Mouse (Mus musculus): ENCODE measurements at regions not wholly inside any gene's neighbourhood (a gene's known extent, or its start where the extent isn't known, plus 50 kb on each side); places are given as distances from the start of the nearest gene placed in this dataset.

DNA sequence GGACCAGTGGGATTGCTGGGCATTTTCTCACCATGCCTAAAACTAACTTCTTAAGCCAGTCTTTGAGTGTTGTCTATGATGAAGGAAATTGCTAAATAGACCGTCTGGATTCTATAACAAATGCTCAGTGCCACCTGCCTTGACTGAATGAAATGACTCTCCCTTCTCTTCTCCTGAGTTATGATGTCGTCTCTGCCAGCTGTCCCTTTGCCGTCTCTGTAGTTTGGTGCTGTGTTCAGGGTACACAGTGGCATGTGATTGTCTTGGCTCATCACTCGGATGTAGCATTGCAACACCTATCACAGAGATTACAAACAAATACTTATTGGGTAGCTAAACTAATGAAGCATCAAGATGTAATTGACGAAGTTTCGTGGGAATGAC lies 331.3 kb downstream of the Sorl1 start:
- H3K4me3 ChIP-seq, result no peak overlapping the region
- no peaks in the 10 kb centered on the region for H3K36me3 ChIP-seq
- H3K9me3 ChIP-seq, result no peaks in the 10 kb centered on the region
- ATAC-seq (ENCODE audit: extremely low read depth, insufficient number of reproducible peaks, low FRiP score, low TSS enrichment), result no peak
- H3K4me2 ChIP-seq, result no peak overlapping the region
- no peak overlapping the region for H3K27ac ChIP-seq (replicated peaks)
- no peaks in the 10 kb centered on the region for H3K27me3 ChIP-seq (replicated peaks)
- 0 out of 2 replicates have a peak, but pooled peaks cover 5% of the 10 kb centered on the region for H3K4me1 ChIP-seq
- 76% methylated on average over 6 of the region's 6 CpGs for WGBS
- no peak overlapping the region for H3K9ac ChIP-seq

GRCm38 (mm10) chr9:41792173-41792829 lies 331.8 kb downstream of the Sorl1 start:
- Histone ChIP-seq H3K9me3 (no peaks in the 10 kb centered on the region), H3K4me1 (0 out of 2 replicates have a peak, but pooled peaks cover 5% of the 10 kb centered on the region), H3K9ac (no peak overlapping the region), H3K4me3 (no peak overlapping the region), H3K4me2 (no peak overlapping the region), H3K27ac (replicated peaks) (no peak overlapping the region), H3K36me3 (no peaks in the 10 kb centered on the region), H3K27me3 (replicated peaks) (no peaks in the 10 kb centered on the region)
- WGBS, result 74% methylated on average over 4 of the region's 4 CpGs
- ATAC-seq (ENCODE audit: extremely low read depth, insufficient number of reproducible peaks, low FRiP score, low TSS enrichment), result no peak

GRCm38 (mm10) chr9:41791501-41792172 lies 332.5 kb downstream of the Sorl1 start:
- Histone ChIP-seq H3K27ac (replicated peaks) (no peak overlapping the region), H3K4me1 (0 out of 2 replicates have a peak, but pooled peaks cover 5% of the 10 kb centered on the region), H3K4me3 (no peak overlapping the region), H3K9me3 (no peaks in the 10 kb centered on the region), H3K36me3 (no peaks in the 10 kb centered on the region), H3K27me3 (replicated peaks) (no peaks in the 10 kb centered on the region), H3K9ac (no peak overlapping the region), H3K4me2 (no peak overlapping the region)
- ATAC-seq (ENCODE audit: extremely low read depth, insufficient number of reproducible peaks, low FRiP score, low TSS enrichment), result no peak
- 84% methylated on average over 5 of the region's 5 CpGs for WGBS

DNA sequence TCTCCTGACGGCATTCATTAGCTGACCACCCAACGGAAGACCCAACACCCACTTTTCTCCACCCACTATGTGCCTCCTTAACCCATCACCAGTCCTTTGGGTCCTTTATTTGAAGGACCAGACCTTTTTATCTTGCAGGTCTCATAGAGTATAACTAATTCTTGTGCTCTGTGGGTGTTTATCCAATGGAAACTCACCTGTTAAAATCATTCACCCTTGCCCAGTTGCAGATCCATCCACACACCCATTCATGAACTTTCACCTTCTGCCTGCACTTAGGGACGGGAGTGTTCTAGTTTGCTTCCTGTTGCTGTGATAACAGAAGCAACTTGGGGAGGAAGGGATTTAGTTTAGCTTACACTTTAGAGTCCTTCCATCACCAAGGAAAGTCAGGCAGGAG lies 339.0 kb downstream of the Sorl1 start:
- H3K4me1 ChIP-seq, result 0 out of 2 replicates have a peak, but pooled peaks cover under 1% of the 10 kb centered on the region
- H3K4me2 ChIP-seq, result no peak overlapping the region
- no peaks in the 10 kb centered on the region for H3K27me3 ChIP-seq (replicated peaks)
- no peaks in the 10 kb centered on the region for H3K36me3 ChIP-seq
- no peak overlapping the region for H3K27ac ChIP-seq (replicated peaks)
- no peak overlapping the region for H3K4me3 ChIP-seq
- H3K9me3 ChIP-seq, result no peaks in the 10 kb centered on the region
- ATAC-seq (ENCODE audit: extremely low read depth, insufficient number of reproducible peaks, low FRiP score, low TSS enrichment), result no peak
- 52% methylated on average over 3 of the region's 3 CpGs for WGBS
- H3K9ac ChIP-seq, result no peak overlapping the region

DNA sequence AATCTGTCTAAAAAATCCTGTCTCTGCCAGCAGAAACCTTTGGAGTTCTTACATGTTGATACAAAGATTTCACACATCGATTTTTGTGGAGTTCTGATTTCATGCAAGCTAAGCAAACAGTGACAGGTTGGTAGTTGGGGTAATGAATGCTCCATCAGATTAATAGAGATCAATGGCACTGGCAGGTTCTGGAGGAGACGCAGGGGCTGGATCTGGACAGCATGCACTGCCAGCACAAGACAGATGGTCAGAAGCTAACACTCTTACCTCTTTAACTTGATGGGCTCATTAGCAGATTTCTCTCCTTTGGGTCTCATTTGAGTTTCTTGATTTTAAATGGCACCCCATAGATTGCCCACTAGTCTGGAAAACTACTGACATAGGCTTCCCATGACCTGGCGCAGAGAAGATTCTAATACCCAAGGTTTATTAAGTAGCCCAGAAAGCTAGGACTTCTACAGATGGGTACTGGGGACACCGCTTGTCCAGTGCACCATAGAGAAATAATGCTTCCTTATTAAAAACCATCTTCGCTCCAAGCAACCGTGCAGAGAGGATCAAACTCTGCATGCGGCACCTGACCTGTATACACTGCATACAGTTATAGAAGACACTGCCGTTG lies 351.7 kb downstream of the Sorl1 start:
- Histone ChIP-seq H3K27ac (replicated peaks) (no peak overlapping the region), H3K36me3 (no peaks in the 10 kb centered on the region), H3K9ac (no peak overlapping the region), H3K27me3 (replicated peaks) (no peaks in the 10 kb centered on the region), H3K4me3 (no peak overlapping the region), H3K9me3 (no peaks in the 10 kb centered on the region), H3K4me1 (peaks cover under 1% of the 10 kb centered on the region), H3K4me2 (no peak overlapping the region)
- no peak for ATAC-seq (ENCODE audit: extremely low read depth, insufficient number of reproducible peaks, low FRiP score, low TSS enrichment)
- 85% methylated on average over 8 of the region's 8 CpGs for WGBS

- no peak for ATAC-seq (ENCODE audit: extremely low read depth, insufficient number of reproducible peaks, low FRiP score, low TSS enrichment)
- Histone ChIP-seq H3K4me3 (no peak overlapping the region), H3K4me1 (peaks cover 12% of the 10 kb centered on the region), H3K9ac (no peak overlapping the region), H3K27me3 (replicated peaks) (no peaks in the 10 kb centered on the region), H3K9me3 (no peaks in the 10 kb centered on the region), H3K27ac (replicated peaks) (no peak overlapping the region), H3K36me3 (no peaks in the 10 kb centered on the region), H3K4me2 (no peak overlapping the region)
- WGBS, result 65% methylated on average over 1 of the region's 1 CpGs
These were observed 352.8 kb downstream of the Sorl1 start for GRCm38 (mm10) chr9:41771276-41771675.

DNA sequence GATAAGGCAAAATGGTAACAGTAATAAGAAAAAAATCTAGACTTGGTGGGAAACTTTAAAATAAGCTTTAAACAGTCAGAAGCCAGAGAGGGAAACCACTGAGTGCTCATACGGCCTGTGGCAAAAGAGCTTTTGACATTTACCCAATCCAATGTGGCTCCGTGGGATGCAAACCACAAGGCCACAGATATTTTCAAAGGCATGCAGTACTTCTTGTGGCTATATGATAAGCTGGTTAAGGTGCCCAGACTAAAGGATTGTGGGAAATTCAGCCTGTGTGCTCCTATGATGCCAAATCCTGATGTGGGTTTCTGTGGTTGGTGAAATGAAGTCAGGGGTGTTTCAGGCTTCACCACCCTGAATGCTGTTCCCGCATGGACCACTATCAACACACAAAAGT lies 355.8 kb downstream of the Sorl1 start:
- Histone ChIP-seq H3K4me1 (peaks cover 17% of the 10 kb centered on the region), H3K9me3 (no peaks in the 10 kb centered on the region), H3K9ac (no peak overlapping the region), H3K4me3 (no peak overlapping the region), H3K27ac (replicated peaks) (no peak overlapping the region), H3K36me3 (no peaks in the 10 kb centered on the region), H3K4me2 (no peak overlapping the region), H3K27me3 (replicated peaks) (no peaks in the 10 kb centered on the region)
- WGBS, result 84% methylated on average over 3 of the region's 3 CpGs
- no peak for ATAC-seq (ENCODE audit: extremely low read depth, insufficient number of reproducible peaks, low FRiP score, low TSS enrichment)

GRCm38 (mm10) chr9:41766533-41766920 lies 357.6 kb downstream of the Sorl1 start:
- peak; percentile 66; the same call in 1 of the 2 replicates for ATAC-seq (ENCODE audit: extremely low read depth, insufficient number of reproducible peaks, low FRiP score, low TSS enrichment)
- peak overlapping the region; percentile 70 for H3K27ac ChIP-seq (replicated peaks)

GRCm38 (mm10) chr9:41765816-41766532 lies 358.1 kb downstream of the Sorl1 start:
- Histone ChIP-seq H3K9me3 (no peaks in the 10 kb centered on the region), H3K36me3 (no peaks in the 10 kb centered on the region), H3K9ac (no peak overlapping the region), H3K4me3 (no peak overlapping the region), H3K4me1 (peaks cover 24% of the 10 kb centered on the region), H3K4me2 (no peak overlapping the region), H3K27me3 (replicated peaks) (no peaks in the 10 kb centered on the region), H3K27ac (replicated peaks) (peak overlapping the region; percentile 70)
- ATAC-seq (ENCODE audit: extremely low read depth, insufficient number of reproducible peaks, low FRiP score, low TSS enrichment), result no peak
- WGBS, result 80% methylated on average over 6 of the region's 6 CpGs

More at GRCm38 (mm10) chr9:41766533-41766920, 357.6 kb downstream of the Sorl1 start:
- H3K36me3 ChIP-seq, result no peaks in the 10 kb centered on the region
- H3K27me3 ChIP-seq (replicated peaks), result no peaks in the 10 kb centered on the region
- no peaks in the 10 kb centered on the region for H3K9me3 ChIP-seq
- WGBS, result 4% methylated on average over 4 of the region's 4 CpGs
- H3K4me1 ChIP-seq, result peaks cover 18% of the 10 kb centered on the region
- no peak overlapping the region for H3K4me2 ChIP-seq
- H3K9ac ChIP-seq, result no peak overlapping the region
- H3K4me3 ChIP-seq, result no peak overlapping the region

DNA sequence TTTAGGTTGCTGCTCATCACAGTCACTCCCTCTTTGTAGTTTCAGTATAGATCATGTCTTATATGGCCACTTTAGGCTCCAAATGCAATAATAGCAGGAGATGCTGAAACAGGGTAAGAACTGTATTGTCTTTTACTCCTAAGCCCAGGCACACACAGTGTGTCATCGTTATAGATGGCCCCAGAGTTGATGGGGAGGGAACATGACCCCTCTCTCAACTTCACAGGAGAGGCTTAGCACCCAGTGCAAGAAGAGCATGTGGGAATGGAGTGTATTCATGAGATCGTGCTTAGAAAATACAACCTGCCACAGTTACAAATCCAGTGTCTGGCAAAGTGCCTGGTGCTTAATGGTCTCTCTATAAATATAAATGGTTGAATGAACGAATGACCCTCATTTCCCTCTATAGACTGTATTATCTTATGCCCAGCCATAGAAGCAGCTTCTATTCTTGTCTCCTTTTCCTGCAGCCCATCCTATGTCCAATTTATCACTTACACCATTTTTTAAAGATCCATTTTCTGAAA lies 363.0 kb downstream of the Sorl1 start:
- Histone ChIP-seq H3K9me3 (no peaks in the 10 kb centered on the region; the same call in 1 of the 2 replicates), H3K36me3 (no peaks in the 10 kb centered on the region), H3K27me3 (replicated peaks) (no peaks in the 10 kb centered on the region), H3K4me2 (no peak overlapping the region), H3K4me3 (no peak overlapping the region), H3K9ac (no peak overlapping the region; the same call in 1 of the 2 replicates), H3K27ac (replicated peaks) (0 out of 2 replicates have a peak overlapping the region, but pooled peaks have one; percentile 36), H3K4me1 (peaks cover 13% of the 10 kb centered on the region)
- ATAC-seq (ENCODE audit: extremely low read depth, insufficient number of reproducible peaks, low FRiP score, low TSS enrichment), result no peak
- WGBS, result 46% methylated on average over 3 of the region's 3 CpGs

DNA sequence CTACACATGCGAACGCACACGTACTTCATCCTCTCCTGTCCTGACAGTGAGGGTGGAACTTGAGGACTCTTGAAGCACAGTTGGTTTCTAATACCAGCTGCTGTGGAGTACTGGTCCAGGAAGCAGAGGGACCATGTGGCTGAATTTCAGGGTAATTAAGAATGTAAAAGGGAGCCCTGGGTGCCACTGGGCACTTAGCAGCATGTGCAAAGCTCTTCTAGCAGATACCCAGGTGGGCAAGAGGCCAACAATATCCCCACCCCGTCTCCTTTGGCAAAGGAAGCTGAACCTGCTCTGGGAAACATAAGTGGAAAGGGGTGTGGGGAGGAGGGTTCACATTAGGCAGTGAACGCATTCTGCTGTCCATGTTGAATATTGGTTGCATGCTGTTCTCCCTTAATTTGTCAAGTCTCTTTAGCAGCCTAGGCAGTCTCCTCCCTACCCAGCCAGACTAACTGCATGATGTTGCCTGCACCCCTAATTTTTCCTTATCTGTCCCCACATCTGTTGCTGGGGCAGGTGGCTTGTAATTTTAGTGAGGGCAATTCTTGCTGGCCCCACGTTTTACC lies 369.6 kb downstream of the Sorl1 start:
- Histone ChIP-seq H3K4me3 (no peak overlapping the region), H3K9me3 (no peaks in the 10 kb centered on the region; the same call in 1 of the 2 replicates), H3K27ac (replicated peaks) (no peak overlapping the region), H3K27me3 (replicated peaks) (no peaks in the 10 kb centered on the region), H3K4me2 (no peak overlapping the region), H3K4me1 (peaks cover 8% of the 10 kb centered on the region), H3K9ac (no peak overlapping the region), H3K36me3 (no peaks in the 10 kb centered on the region)
- 63% methylated on average over 6 of the region's 6 CpGs for WGBS
- ATAC-seq (ENCODE audit: extremely low read depth, insufficient number of reproducible peaks, low FRiP score, low TSS enrichment), result no peak
